Mouse (Mus musculus): ENCODE data around the gene Znhit1.

The Znhit1 gene

DNA sequence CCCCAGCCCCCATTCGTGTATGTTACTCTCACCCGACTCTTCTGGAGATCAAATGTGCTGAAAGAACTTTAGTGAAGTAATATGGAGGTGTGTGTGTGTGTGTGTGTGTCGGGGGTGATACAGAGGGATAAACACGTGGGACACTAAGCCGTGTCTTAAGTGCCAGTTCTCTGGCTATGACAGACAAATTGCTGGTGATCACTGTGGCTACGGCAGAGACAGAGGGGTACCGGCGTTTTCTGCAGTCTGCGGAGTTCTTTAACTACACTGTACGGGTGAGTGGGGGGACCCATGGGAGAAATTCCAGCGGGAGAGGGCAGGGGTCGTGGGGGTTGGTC is at the start of gene Znhit1:
Gene Znhit1, minus strand, starts transcription at position 88 of the 338 bp plus-strand sequence.
- no peak for DNase-seq (ENCODE audit: low spot score)

GRCm38 (mm10) chr5:137036211-137036610 is 48.4 kb upstream of the Znhit1 start:
- no peak for DNase-seq (ENCODE audit: low spot score)

DNA sequence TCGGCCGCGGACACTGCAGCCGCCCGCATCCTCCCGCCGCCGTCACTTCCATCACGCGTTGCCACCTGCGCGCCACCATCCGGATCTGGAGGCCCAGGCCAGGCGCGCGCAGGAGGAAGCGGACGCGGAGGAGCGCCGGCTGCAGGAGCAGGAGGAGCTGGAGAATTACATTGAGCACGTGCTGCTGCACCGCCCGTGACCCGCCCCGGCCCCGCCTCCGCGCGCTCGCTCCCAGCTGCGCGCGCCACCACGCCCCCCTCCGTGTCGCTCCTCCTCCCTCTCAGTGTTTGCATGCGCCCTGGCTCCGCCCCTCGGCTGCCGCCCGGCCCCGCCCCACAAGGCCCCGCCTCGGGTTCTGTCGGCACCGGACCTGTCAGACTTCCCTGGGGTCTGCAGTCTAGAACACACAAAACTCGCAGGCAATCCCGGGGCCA is 44.8 kb upstream of the Znhit1 start:
- DNase-seq (ENCODE audit: low spot score) = peak; percentile 79

DNA sequence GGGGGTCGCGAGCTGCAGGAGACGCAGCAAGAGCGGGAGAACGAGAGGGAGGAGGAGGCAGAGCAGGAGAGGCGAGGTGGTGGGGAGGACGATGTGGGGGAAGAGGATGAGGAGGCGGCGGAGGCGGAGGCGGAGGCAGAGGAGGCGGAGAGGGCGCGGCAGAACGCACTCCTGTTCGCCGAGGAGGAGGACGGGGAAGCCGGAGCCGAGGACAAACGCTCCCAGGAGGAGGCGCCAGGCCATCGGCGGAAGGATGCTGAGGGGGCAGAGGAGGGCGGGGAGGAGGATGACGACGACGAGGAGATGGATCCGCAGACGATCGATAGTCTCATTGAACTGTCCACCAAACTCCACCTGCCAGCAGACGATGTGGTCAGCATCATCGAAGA is 44.2 kb upstream of the Znhit1 start:
- DNase-seq (ENCODE audit: low spot score) = no peak

- no peak for DNase-seq (ENCODE audit: low spot score)
Observed at GRCm38 (mm10) chr5:137031076-137032032, 43.5 kb upstream of the Znhit1 start.

GRCm38 (mm10) chr5:137030416-137030810 is 42.6 kb upstream of the Znhit1 start:
- DNase-seq (ENCODE audit: low spot score) = no peak

DNA sequence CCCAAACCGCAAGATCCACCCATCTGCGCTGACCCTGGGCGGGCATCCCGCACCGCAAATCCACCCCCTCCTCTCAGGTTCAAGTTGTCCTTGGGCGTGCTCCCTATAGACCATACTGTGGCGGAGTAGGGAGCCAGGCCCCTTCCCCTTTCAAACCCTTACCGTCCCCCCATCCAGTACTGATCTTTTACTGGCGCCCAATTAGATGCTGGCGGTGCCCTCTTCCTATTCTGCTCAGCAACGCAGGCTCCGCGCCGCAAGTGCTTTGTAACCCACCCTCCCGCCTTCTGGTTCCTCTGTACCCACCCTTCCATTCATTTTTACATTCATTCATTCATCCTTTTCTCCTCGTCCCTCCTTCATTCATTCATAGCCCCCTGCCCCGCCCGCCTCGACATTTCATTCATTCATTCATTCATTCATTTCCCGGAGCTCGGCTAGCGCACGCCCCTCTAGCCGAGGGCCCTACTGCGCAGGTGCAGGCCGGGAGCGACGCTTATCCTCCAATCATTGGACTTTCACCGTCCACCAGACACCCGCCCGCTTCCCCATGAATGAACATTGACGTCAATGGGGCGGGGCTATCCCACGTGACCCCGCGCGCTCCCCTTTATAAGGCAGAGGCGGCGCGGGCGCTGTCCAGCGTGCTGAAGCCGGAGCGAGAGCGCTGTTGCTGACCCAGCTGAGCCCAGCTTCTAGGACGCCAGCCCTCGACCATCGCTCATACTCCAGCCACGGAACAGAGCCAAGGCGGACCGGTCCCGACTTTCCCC is 42.0 kb upstream of the Znhit1 start:
- DNase-seq (ENCODE audit: low spot score) = peak; percentile 83

GRCm38 (mm10) chr5:137029273-137029585 is 41.4 kb upstream of the Znhit1 start:
- DNase-seq (ENCODE audit: low spot score) = no peak

DNA sequence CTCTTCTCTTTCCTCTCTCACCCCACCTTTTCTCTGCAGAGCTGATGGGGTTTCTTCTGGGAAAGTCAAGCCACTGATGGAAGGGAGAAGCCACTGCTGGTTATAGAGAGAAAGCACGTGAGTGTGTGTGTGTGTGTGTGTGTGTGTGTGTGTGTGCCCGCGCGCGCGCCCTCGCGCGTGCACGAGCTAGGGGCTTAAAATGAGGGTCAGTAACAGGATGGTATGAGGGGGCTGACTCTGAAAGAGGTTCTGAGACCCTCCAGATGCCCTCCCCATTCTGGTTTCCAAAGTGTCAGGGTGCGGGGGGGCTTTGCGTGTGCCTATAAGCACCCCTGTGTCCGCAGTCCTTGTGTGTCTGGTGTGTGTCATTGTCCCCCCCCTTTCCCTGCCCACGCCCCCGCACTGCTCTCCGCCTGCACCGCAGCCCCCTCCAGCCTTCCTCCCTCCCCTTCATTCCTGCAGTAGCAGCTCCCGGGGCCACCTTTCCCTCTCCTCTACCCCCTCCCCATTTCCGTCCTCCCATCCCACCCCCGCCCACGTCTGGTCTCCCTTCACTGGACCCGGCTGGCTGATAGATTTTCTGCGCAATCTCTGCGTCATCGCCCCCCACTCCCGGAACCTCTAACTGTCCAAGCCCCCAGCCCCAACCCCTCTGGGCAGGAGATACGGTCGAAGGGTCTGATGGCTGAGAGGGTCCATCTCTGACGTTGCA is 40.9 kb upstream of the Znhit1 start:
- no peak for DNase-seq (ENCODE audit: low spot score)

- DNase-seq (ENCODE audit: low spot score) = no peak
Observed at GRCm38 (mm10) chr5:137026092-137026491, 38.3 kb upstream of the Znhit1 start, which contains the start of gene Vgf. TSS of gene Vgf (plus strand) at chr5:137026392.

- DNase-seq (ENCODE audit: low spot score) = peak; percentile 72
Observed at GRCm38 (mm10) chr5:137025132-137025531, 37.3 kb upstream of the Znhit1 start.

- no peak for DNase-seq (ENCODE audit: low spot score)
Observed at GRCm38 (mm10) chr5:137024318-137024717, 36.5 kb upstream of the Znhit1 start.

GRCm38 (mm10) chr5:137015913-137016312 is 28.1 kb upstream of the Znhit1 start:
- DNase-seq (ENCODE audit: low spot score) = no peak

DNA sequence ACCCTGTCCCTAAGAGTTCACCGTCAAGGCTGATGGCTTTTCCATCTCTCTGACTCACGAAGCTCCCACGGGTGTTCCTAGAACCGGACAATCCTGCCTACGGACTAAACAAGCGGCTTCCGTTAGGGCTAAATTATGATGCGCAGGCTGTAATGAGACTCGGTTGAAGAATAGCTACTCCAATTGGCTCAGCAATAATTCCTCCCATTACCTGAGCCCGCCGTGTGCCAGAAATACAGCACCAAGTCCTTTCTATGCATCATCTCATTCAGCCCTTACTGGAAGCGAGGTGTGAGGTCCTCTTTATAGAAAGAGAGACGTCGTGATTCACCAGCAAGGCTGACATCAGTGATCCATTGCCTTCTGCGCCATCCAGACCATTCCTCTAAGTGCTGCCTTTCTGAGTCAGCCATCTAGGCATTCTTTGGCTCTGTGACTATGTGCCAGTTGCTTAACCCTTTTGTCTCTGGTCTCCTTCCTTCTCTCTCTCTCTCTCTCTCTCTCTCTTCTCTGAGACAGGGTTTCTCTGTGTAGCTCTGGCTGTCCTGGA is 24.7 kb upstream of the Znhit1 start:
- DNase-seq (ENCODE audit: low spot score) = no peak

- no peak for DNase-seq (ENCODE audit: low spot score)
Observed at GRCm38 (mm10) chr5:137009988-137010387, 22.2 kb upstream of the Znhit1 start.

DNA sequence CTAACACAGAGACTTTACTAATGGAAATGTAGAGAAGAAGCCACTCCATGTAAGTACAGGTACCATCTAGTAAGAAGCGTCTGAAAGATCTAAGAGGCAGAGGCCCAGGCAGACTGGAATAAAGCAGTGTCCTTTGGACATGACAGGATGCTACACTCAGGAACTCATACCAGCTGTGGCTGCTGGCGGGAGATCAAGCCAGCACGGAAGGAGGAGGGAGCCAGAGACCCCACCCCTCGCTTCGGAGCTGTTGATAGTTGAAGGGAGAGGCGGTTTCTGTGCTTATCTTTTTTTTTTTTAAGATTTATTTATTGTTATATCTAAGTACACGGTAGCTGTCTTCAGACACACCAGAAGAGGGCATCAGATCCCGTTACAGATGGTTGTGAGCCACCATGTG is 19.5 kb upstream of the Znhit1 start:
- DNase-seq (ENCODE audit: low spot score) = no peak

DNA sequence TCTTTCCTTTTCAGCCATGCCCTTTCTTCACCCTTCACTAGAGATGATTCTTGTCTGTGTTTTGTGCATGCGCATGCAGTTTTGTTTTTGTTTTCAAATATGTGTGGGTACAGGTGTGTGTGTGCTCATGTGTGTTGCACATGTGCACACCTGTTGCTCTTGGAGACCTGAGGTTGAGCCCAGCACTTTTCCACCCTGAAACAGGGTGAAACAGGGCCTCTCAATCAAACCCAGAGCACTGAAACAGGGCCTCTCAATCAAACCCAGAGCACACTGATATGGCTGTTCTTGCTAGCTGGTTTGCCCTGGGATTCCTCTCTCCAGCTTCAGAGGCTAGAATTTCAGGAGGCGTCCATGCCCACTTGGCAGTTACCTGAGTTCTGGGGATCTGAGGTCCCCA is 12.8 kb upstream of the Znhit1 start:
- no peak for DNase-seq (ENCODE audit: low spot score)

- DNase-seq (ENCODE audit: low spot score) = no peak
Observed at GRCm38 (mm10) chr5:136999449-136999848, 11.6 kb upstream of the Znhit1 start.

- no peak for DNase-seq (ENCODE audit: low spot score)
Observed at GRCm38 (mm10) chr5:136989801-136990200, 2.0 kb upstream of the Znhit1 start.

- no peak for DNase-seq (ENCODE audit: low spot score)
Observed at GRCm38 (mm10) chr5:136988420-136988819, 599 bp upstream of the Znhit1 start.

- peak; percentile 59 for DNase-seq (ENCODE audit: low spot score)
Observed at GRCm38 (mm10) chr5:136987138-136987933, 485 bp downstream of the Znhit1 start.
